Mouse (Mus musculus) heart, postnatal 0 days (tissue): ENCODE data around the gene Dio1. TPM values are rescaled to one million over a fixed set of nuclear protein-coding genes. Genes with fewer than 3 reads are reported as not detected.

ENCODE experiments used
- ATAC-seq: fragments of 200-750 bp; cut with Nextera tagmentation; 2 replicates; pipeline ENCODE4 v1.8.0; 2017; ENCODE audit warnings: low read depth, moderate number of reproducible peaks, moderate library complexity; ENCODE audit not compliant: insufficient read depth
- DNase-seq: peaks from one replicate; pipeline ENCODE4 v3.0.0-alpha.2; 2016; ENCODE audit warnings: low spot score
- H3K27ac ChIP-seq: fragments of 300-500 bp; sonication (generic); 2 replicates; pipeline ENCODE4 v1.5.1; 2014; ENCODE audit warnings: low read depth, mild to moderate bottlenecking
- H3K27me3 ChIP-seq: fragments of 300-500 bp; sonication (generic); 2 replicates; pipeline ENCODE4 v1.6.1; 2014; ENCODE audit warnings: low read length, mixed read lengths; ENCODE audit not compliant: control insufficient read depth, insufficient read depth
- H3K36me3 ChIP-seq: fragments of 300-500 bp; sonication (generic); replicated peaks from 2 replicates; pipeline ENCODE4 v1.6.1; 2014; ENCODE audit warnings: low read length, mixed read lengths; ENCODE audit not compliant: control insufficient read depth, insufficient read depth
- H3K4me1 ChIP-seq: fragments of 300-500 bp; sonication (generic); 2 replicates; pipeline ENCODE4 v1.6.1; 2014; ENCODE audit warnings: antibody characterized with exemption; ENCODE audit not compliant: control insufficient read depth, insufficient read depth
- H3K4me2 ChIP-seq: fragments of 300-500 bp; sonication (generic); 2 replicates; pipeline ENCODE4 v1.6.1; 2014; ENCODE audit warnings: low read depth, mild to moderate bottlenecking, low read length, moderate library complexity
- H3K4me3 ChIP-seq: fragments of 300-500 bp; sonication (generic); 2 replicates; pipeline ENCODE4 v1.5.1; 2014; ENCODE audit warnings: low read depth, low read length
- H3K9ac ChIP-seq: fragments of 300-500 bp; sonication (generic); replicated peaks from 2 replicates; pipeline ENCODE4 v1.6.1; 2014; ENCODE audit warnings: low read depth, low read length, mixed read lengths
- H3K9me3 ChIP-seq: fragments of 300-500 bp; sonication (generic); replicated peaks from 2 replicates; pipeline ENCODE4 v1.6.1; 2016; ENCODE audit warnings: low read length; ENCODE audit not compliant: control insufficient read depth
- CTCF ChIP-seq: IDR thresholded peaks from 2 replicates; pipeline ENCODE4 v1.5.1; 2016; ENCODE audit warnings: antibody characterized with exemption, control low read depth, low read depth
- EP300 ChIP-seq: IDR thresholded peaks from 2 replicates; pipeline ENCODE4 v1.6.1; 2016; ENCODE audit warnings: antibody characterized with exemption, low read depth
- WGBS: fragments of 180-500 bp; shearing (Covaris S2); extraction: QIAGEN DNeasy Blood & Tissue Kit; methylation state at CpG from one replicate; pipeline ENCODE4 v1.1.7; 2014; 5-methylcytosine and 5-hydroxymethylcytosine counted together
- polyA plus RNA-seq: library from polyadenylated mRNA; unstranded; fragments of >200 nt; fragmentation: Nextera tagmentation; extraction: Ambion mirVana; gene quantifications from 2 replicates; pipeline ENCODE4 v1.2.1, GENCODE M21; 2015
- total RNA-seq: library from RNA; depleted of rRNA; stranded (reverse); fragments of >200 nt; gene quantifications from 2 replicates; pipeline ENCODE4 v1.2.3, GENCODE M21; 2014; ENCODE audit warnings: low replicate concordance; rRNA removed

The Dio1 gene
- total RNA-seq (3.0 TPM in 1 of 2 replicates, not detected in the other), polyA plus RNA-seq (not detected in 2 replicates)

DNA sequence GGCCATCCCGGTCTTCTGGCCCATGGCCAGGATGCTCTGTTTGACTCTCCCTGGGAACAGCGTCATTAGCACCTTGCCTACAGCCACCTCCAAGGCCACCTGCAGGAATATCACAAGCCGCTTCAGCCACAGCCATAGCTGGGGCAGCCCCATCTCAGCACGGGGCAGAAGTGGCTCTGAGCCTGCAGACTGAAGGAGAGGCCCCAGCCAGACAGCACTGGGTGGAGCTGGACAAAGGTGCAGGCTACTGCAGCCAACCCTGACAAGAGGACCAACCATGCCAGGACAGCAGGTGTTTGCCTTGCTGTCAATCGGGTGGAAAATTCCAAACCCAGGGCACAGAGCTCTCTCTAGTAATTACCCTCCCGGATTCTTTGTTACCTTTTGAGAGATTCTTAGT is at the start of gene Dio1:
Gene Dio1, minus strand, starts transcription at position 204 of the 400 bp plus-strand sequence.
- 37% methylated on average over 6 of the region's 6 CpGs for WGBS
- ATAC-seq: no peak
- H3K27ac ChIP-seq: no peak within 1 kb of the TSS

DNA sequence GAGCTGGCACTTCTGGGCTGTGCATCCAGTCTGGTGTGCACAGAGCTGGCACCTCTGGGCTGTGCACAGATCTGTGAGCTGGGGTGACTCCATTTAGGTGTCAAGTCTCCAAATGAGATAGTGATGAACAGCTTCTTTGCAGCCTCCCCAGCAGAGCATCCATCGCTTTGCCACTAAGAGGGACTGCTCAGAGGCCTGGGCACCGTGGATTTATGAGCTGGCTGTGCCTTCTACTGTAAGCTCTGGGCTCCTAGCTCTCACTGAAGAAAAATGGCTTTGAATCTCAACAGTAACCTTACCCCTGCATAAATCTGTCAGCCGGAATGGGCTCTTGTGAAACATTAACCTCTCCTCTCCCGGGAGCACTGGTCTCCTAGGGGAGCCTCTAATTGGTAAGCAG is 47.6 kb upstream of the Dio1 start:
- WGBS: 69% methylated on average over 4 of the region's 4 CpGs
- Histone ChIP-seq H3K9me3 (no peaks in the 10 kb centered on the region), H3K36me3 (peaks cover 5% of the 10 kb centered on the region), H3K4me3 (no peak overlapping the region), H3K4me1 (no peaks in the 10 kb centered on the region), H3K4me2 (no peak overlapping the region), H3K9ac (no peak overlapping the region), H3K27ac (no peak overlapping the region), H3K27me3 (no peaks in the 10 kb centered on the region)
- ATAC-seq (no peak), DNase-seq (no peak)
- TF ChIP-seq CTCF (no peak), EP300 (no peak)

More for the DNA sequence above, at the start of gene Dio1:
- Histone ChIP-seq H3K36me3 (no peaks in the 10 kb centered on the region), H3K4me3 (no peak within 1 kb of the TSS), H3K4me1 (no peaks in the 10 kb centered on the region), H3K9ac (no peak within 1 kb of the TSS), H3K9me3 (no peaks in the 10 kb centered on the region), H3K27me3 (no peaks in the 10 kb centered on the region), H3K4me2 (no peak within 1 kb of the TSS)
- TF ChIP-seq EP300 (no peak), CTCF (no peak)
- DNase-seq: no peak

DNA sequence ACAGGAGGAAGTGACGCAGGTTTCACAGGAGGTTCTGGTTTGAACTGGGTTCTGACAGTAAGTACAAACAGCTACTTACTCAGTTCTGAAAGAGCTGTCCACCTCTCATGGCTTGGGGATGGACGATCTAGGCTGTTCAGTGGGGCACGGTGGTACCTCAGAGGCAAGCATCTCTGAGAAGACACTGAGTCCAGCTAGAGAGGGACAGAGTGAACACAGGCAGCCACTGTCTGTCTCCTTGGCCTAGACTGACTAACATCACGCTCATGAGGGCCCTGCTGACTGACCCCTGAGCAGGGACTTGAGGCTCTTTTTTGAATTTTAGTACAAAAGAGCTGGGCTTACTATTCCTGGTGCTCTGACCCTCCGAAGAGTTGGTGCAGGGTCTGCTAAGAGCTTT is 47.2 kb upstream of the Dio1 start:
- no peaks in the 10 kb centered on the region for H3K9me3 ChIP-seq
- ATAC-seq (no peak), DNase-seq (no peak)
- no peak overlapping the region for H3K27ac ChIP-seq
- H3K9ac ChIP-seq: no peak overlapping the region
- no peak for TF ChIP-seq CTCF
- TF ChIP-seq EP300: no peak
- no peaks in the 10 kb centered on the region for H3K4me1 ChIP-seq
- no peak overlapping the region for H3K4me2 ChIP-seq
- H3K36me3 ChIP-seq: peaks cover 5% of the 10 kb centered on the region; the same call in 1 of the 2 replicates
- WGBS: 85% methylated on average over 5 of the region's 5 CpGs
- no peak overlapping the region for H3K4me3 ChIP-seq
- H3K27me3 ChIP-seq: no peaks in the 10 kb centered on the region

DNA sequence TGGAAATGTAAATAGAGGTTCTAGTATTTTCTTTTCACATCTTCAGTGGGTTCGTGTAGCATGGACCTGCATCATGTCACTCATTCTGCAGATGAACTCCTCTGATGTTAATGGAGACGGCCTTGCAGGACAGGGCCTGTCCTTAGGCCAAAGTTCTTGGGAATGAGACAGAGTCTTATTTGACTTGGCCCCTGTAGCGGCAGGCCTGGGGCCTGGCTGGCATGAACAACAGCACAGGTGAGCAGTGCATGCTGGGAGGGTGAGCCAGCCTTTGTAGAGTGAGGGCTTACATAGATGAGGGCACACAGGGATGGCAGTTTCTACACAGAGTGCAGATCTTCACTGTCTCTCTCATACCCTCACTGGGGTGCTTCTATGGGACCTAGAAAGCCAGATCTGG is 46.6 kb upstream of the Dio1 start:
- no peak overlapping the region for H3K27ac ChIP-seq
- H3K4me2 ChIP-seq: no peak overlapping the region
- H3K27me3 ChIP-seq: no peaks in the 10 kb centered on the region
- TF ChIP-seq EP300: no peak
- no peak for TF ChIP-seq CTCF
- H3K9me3 ChIP-seq: no peaks in the 10 kb centered on the region
- H3K4me1 ChIP-seq: no peaks in the 10 kb centered on the region
- 86% methylated on average over 3 of the region's 3 CpGs for WGBS
- DNase-seq (no peak), ATAC-seq (no peak)
- no peak overlapping the region for H3K9ac ChIP-seq
- no peak overlapping the region for H3K4me3 ChIP-seq
- H3K36me3 ChIP-seq: peaks cover 5% of the 10 kb centered on the region; the same call in 1 of the 2 replicates

DNA sequence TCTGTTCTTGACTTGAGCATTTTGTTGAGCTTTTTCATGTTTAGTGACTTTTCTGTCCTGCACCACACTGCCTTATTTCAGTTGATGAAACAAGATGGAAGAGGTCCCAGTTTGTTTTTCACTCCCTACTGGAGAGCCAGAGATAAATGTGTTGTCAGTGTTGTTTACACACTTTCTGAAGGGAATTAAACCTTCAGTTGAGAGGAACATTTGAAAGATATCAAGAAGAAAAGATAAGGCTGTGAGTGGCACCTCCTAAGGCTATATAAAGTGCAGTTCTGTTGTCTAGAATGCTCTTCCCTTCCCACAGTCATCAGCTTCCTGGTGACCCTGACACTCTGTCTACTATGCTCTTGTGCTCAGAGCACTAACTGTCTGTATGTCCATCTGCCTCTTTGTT is 44.4 kb upstream of the Dio1 start:
- H3K4me2 ChIP-seq: no peak overlapping the region
- ATAC-seq (no peak), DNase-seq (no peak)
- H3K4me3 ChIP-seq: no peak overlapping the region
- no peaks in the 10 kb centered on the region for H3K27me3 ChIP-seq
- H3K36me3 ChIP-seq: peaks cover 17% of the 10 kb centered on the region; the same call in 1 of the 2 replicates
- H3K9ac ChIP-seq: no peak overlapping the region
- no peak overlapping the region for H3K27ac ChIP-seq
- no peaks in the 10 kb centered on the region for H3K4me1 ChIP-seq
- TF ChIP-seq CTCF (no peak), EP300 (no peak)
- no peaks in the 10 kb centered on the region for H3K9me3 ChIP-seq

DNA sequence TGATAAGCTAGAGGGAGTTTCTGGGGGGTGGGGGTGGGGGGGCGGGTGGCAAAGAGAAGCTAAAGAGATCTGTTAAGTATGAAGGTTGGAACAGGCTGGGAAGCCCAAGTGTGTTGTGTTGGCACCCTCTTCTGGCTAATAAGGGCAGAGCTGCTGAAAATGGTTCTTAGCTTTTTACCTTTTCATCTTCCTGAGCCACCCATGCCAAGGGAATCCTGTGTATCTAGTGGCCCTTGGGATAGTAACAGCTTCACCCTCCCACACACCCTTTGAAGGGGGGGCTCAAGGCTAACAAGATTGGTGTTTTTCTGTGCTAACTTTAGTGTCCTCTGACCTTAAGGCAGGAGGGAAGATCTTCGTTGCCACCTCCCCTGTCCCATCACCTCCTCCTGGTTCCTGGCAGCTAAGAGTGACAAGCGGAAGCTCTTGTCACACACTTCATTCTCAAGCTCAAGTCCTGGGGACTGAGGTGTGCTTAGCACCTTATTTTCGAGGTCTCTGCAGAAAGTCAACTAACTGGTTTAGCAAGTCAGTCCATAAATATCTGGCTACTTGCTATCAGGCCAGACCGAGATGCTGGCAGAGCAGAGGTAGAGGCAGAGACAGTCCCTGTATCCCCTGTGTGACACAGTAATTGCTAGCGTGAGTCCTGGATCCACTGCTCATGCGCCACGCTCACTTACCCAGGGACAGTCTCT is 42.5 kb upstream of the Dio1 start:
- Histone ChIP-seq H3K4me3 (no peak overlapping the region), H3K9ac (no peak overlapping the region), H3K4me2 (no peak overlapping the region), H3K27ac (no peak overlapping the region), H3K4me1 (no peaks in the 10 kb centered on the region), H3K9me3 (no peaks in the 10 kb centered on the region), H3K36me3 (peaks cover 17% of the 10 kb centered on the region; the same call in 1 of the 2 replicates), H3K27me3 (no peaks in the 10 kb centered on the region)
- peak; percentile 54 for DNase-seq
- TF ChIP-seq EP300: no peak
- peak; percentile 75 for TF ChIP-seq CTCF
- WGBS: 62% methylated on average over 8 of the region's 8 CpGs
- ATAC-seq: peak; percentile 54
